Mouse (Mus musculus) heart, postnatal 14 days (tissue): ENCODE measurements around the gene Ubac2. TPM values are rescaled to one million over a fixed set of nuclear protein-coding genes. Genes with fewer than 3 reads are reported as not detected.
"Not testable (repeated sequence)": the region's sequence is repeated elsewhere in the genome, so short reads cannot be mapped to it uniquely, and the experiment has no call there.

Experiments
- DNase-seq, 2 experiments: peaks; one replicate each; pipeline ENCODE4 v3.0.0; 2021 to 2022
- intact Hi-C: fragments of 180-260 bp; cut with DNase I; formaldehyde crosslinking; loops from one replicate; pipeline ENCODE4 v1.15.1; 2025
- total RNA-seq, 2 experiments: library from RNA; stranded (reverse); gene quantifications; 2 replicates each; pipeline ENCODE4 v1.2.3; 2021

The Ubac2 gene
- total RNA-seq, 2 experiments from 2014 or later = 23.3 to 23.8 TPM

DNA sequence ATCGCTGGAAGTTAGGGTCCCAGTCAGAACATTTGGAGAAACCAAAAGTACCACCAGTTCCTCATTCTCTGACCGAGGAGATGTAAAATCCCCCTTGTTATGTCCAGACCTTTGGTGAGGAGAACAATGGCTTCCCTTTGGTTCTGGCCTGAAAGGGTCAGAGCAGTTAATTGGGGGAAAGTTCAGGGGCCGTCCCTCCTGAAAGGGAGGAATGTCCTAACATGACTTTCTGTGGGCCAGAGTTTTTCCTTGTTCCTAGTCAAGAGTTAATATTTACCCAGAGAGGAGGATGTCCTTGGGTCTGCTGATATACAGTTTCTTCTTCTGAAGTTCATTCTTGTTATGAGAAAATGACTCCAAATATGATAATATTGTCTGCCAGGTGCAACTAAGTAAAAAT is 189.6 kb downstream of the Ubac2 start:
- DNase-seq, intact Hi-C loops: not testable (repeated sequence)

DNA sequence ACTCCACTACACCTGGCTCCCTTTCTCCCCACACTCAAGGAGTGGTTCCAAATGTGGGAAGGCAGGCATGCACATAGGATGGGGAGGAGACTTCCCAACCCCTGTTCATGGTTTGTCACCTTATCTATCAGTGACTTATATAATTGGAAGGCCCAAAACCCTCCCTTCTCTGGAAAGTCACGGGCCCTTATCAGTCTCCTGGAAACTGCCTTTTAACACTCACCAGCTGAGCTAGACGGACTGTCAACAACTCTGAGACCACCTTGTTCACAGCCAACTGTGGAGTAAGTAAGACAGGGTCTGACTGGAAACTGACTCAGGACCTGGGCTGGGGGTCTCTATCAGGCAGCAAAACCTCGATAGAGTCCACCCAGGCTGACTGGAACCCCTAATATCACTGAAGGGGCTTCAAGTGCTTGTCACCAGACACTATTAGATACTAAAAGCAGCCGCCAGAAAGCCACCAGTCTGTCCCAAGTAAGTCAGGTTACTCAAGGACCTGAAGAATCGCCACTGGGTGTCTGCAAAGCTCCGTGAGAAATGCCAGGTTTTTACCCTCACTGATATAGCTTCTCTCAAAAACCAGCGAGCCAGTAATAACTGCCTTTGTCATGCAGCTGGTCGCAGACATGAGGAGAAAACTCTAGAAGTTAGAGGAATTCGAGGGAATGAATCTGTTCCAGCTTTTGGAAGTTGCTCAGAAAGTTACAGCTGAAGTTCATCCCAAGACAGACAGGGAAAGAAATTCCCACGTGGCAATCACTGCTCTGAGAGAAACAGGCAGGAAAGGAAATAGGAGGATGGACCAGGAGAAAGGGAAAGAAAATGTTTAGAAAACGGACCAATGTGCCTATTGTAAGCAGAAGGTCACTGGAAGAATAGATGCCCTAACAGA is 190.6 kb downstream of the Ubac2 start:
- peak in 1 of 2 experiments; percentile 33 for DNase-seq
- intact Hi-C loops = no loop called here

DNA sequence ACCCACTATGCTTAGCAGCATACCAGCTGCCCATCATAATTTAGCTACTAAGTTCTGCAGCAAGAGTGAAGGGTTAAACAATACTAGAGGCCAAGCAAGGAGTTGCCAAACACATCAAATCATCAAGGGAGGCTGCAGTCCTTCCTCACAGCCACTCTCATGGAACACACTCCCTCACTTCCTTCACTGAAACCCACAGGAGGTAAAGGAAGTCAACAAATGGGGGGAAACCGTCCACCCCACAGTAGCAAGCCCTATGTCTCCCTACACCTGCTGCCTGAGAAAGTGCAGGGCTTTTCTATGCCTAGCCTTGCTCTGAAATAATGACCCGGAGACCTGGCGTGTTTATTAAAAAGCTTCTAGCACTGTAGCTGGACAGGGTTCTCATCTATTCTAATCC is 191.5 kb downstream of the Ubac2 start:
- no peak for DNase-seq
- intact Hi-C loops = loop anchor here (5.0 kb wide), 1 partner anchor 37 kb away; the partner anchor contains the start of gene Tm9sf2

Other genes with a start within 250 kb of the Ubac2 start
- gene Dock9, start 80.8 kb upstream of the Ubac2 start, total RNA-seq = 10 to 100 TPM; 41.2 to 45.2 TPM
- gene Gpr18, start 37.2 kb downstream of the Ubac2 start, total RNA-seq = under 1 TPM in 1 of 2 experiments, not detected in 1; 0.39 TPM
- gene Gpr183, start 86.6 kb downstream of the Ubac2 start, total RNA-seq = under 1 TPM; 0.54 to 0.67 TPM
- gene Timm8a2, start 156.1 kb downstream of the Ubac2 start, total RNA-seq = not detected
- gene Tm9sf2, start 228.4 kb downstream of the Ubac2 start, total RNA-seq = 100 to 1,000 TPM; 111 to 112 TPM